Mouse (Mus musculus) yolk sac, embryonic 10.5 days (tissue): Measurements from ENCODE around the gene Bdh1.

Experiments used
- DNase-seq: peaks from one replicate; pipeline ENCODE4 v3.0.0-alpha.2; 2017; ENCODE audit warnings: low spot score

Bdh1 gene

DNA sequence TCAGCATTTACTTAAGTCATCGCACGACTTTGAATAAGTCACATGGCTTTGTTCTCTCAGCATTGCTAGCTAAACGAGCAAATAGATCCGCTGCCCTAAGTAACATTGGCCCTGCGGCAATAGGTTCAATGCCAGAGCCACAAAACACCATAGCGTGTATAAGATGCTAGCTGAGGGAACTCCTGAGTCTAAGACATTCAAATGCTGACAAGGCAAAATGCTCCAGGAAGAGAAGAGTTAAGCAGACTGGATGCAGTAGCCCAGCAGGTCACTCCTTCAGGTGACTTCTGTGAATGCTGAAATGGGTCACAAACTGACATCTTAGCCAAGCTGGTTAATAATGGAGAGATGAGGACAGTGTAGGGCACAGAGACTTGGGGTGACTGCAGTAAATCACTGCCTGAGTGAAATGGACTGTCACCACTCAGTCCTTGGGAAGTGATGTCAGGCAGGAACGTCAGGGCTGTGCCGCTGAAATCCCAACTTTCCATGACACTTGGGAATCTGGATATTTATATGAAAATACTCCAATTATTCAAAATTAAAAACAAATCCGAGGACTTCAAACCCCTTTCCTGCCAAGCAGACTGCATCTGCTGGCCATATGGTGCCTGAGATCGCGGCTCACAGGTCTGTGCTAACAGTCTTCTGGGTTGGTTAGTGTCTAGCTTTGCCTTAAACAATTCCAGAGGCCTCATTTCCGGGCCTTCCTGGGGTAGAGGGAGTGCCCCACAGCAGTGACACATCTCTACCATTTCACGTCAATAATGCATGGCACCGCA, 79.1 kb downstream of the Bdh1 start:
- no peak for DNase-seq

DNA sequence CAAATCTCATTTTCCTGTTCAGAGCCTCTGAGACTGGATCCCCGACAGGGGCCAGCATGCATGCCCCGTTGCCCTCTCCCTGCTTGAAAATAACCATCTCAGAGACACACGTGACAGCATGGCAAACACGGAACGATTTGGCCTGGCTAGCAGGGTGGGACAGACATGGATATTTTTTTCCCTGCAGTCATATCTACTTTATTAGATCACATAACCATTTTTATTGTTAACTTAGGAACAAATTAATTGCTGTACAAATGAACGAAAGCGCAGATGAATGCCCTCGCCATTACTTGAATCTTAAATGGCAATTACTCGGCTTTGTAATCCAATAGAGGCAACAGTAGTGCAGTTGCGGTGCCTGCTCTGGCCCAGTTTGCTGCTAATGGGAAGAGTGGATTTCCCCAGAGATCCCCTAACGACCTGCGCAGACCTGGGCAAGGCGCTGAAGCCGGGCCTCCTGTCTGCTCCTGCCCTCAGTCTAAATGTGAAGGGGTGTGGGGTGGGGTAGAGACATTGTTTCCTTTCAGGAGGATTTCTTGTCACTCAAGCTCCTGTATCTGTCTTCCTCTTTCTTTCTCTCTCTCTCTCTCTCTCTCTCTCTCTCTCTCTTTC, 79.8 kb downstream of the Bdh1 start:
- no peak for DNase-seq

DNA sequence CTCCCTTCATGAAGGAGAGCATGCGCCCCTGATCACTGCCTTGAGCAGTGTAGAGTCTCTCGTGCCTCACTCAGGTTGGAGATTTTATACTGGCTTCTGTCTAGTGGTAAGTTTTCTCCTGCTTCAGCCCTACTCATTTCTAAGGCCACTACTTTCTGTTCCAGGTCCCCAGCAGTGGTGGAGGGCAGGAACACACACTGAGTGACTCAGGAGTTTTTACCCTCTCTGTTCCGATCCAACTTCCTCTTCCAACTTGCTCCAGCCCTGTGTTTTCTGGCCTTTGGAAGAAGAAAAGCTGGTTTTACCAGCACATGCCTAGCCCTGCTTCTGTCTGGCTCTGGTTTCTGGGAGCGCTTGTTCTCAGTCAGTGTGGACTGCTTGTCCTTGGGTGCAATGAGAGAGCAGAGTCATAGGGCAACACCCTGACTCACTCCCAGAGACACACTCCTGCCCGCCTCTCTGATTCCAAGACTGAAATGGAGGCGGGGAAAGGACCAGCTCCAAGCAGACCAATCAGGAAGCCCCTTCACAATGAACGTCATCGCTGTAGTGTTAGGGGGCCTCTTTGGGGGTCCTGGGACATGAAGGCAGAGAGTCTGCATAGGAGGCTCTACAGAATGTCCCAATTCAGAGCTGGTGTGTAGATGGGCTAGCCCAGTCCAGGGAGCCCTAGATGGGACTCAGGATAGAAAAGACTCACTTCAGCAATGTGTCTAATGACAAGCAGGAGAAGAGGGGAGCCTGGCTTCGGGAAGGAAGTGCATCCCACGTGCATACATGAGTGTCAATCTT, 84.8 kb downstream of the Bdh1 start:
- peak; percentile 29 for DNase-seq

DNA sequence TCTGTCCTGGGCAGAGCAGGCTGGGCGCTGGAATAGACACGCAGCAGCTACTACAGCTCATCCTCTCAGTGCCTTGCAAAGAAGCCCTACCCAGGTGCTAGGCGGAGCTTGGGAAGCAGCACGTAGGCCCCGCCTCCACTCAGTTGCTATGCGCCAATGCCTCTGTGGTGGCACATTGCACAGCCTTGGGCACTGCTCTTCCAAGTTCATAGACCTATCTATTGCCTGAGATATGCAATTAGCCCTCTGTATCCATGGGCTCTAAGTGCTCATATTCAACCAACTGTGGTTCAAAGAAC, 85.3 kb downstream of the Bdh1 start:
- peak; percentile 31 for DNase-seq

DNA sequence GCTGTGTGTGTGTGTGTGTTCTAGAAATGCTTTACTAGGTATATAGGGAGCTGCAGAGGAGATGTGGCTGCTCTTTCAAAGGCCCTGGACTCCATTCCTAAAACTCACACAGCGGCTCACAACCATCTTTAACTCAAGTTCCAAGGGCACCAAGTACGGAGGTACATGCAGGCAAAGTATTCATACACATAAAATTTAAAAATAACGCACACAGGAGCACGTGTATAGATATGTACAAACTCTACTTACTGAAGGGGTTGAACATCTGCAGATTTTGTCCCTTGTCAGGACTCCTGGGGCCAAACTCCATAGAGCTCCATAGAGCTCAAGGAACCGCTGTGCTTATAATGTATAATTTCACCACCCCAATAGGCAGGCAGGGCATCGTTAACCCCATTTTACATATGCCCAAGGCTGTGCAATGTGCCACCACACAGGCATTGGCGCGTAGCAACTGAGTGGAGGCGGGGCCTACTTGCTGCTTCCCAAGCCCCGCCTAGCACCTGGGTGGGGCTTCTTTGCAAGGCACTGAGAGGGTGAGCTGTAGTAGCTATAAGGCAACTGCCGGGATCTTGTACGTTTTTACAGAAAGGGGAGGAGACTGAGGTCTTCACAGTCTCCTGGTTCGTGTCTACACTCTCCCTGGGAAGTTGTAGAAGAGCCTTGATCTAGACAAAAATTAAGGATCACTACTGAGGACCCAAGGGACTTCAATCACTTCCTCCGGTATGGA, 85.9 kb downstream of the Bdh1 start:
- DNase-seq: peak; percentile 55
